39 mouse cellular contexts compared by ENCODE assay signal in the genomic region with DNA sequence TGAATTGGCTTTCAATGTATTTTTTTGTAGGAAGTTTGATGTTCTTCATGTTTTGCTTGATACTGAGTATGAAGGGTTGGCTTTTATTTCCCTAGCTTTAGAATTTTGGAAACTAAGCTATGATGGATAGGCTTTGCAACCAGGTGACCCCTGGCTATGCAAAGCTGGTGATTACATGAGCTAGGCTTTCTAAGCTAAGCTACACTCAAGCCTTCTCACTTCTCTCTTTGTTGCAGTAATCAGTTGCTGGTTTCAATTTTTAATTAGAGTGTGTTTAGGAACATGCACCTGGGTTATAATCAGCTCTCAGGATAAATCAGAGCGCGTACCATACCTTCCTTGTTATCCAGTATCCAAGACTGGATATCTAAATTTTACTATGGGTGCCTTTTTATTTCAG. TPM values are rescaled to one million over a fixed set of nuclear protein-coding genes. Genes with fewer than 3 reads are reported as not detected.
"Had no signal": no experiment of that assay in that cellular context is flagged by ENCODE, and none has a peak within 500 bp of the region (broad histone marks: within the 10 kb centered on the region; RNA-seq: fewer than 3 reads in every experiment).

No protein-coding gene starts in this region.

- H3K9ac ChIP-seq: embryonic facial prominence, embryonic 12.5 days; embryonic facial prominence, embryonic 13.5 days; embryonic facial prominence, embryonic 15.5 days; forebrain, embryonic 12.5 days; forebrain, embryonic 13.5 days; forebrain, embryonic 15.5 days; forebrain, postnatal 0 days had no signal

- H3K27me3 ChIP-seq: embryonic facial prominence, embryonic 12.5 days; embryonic facial prominence, embryonic 13.5 days; embryonic facial prominence, embryonic 15.5 days; forebrain, embryonic 12.5 days; forebrain, embryonic 13.5 days; forebrain, embryonic 15.5 days had no signal

- H3K27ac ChIP-seq: embryonic facial prominence, embryonic 10.5 days; embryonic facial prominence, embryonic 12.5 days; embryonic facial prominence, embryonic 13.5 days; embryonic facial prominence, embryonic 15.5 days; forebrain, embryonic 10.5 days; forebrain, embryonic 12.5 days; forebrain, embryonic 13.5 days; forebrain, embryonic 15.5 days; gastrocnemius, adult 2 months; heart, adult 2 months; heart, embryonic 10.5 days had no signal

- H3K4me1 ChIP-seq: embryonic facial prominence, embryonic 10.5 days; embryonic facial prominence, embryonic 12.5 days; embryonic facial prominence, embryonic 13.5 days; embryonic facial prominence, embryonic 15.5 days; forebrain, embryonic 10.5 days; forebrain, embryonic 12.5 days; forebrain, embryonic 13.5 days; forebrain, embryonic 15.5 days; heart, embryonic 10.5 days had no signal

- H3K9me3 ChIP-seq: embryonic facial prominence, embryonic 10.5 days; embryonic facial prominence, embryonic 12.5 days; embryonic facial prominence, embryonic 13.5 days; embryonic facial prominence, embryonic 15.5 days; forebrain, embryonic 10.5 days; forebrain, embryonic 12.5 days; forebrain, embryonic 13.5 days; forebrain, embryonic 15.5 days; heart, embryonic 10.5 days had no signal

- DNase-seq: cerebellum, adult 9-10 months; cerebellum, adult 9-11 months; cerebellum, postnatal 10 days; cerebellum, postnatal 14 days; cerebellum, postnatal 25 days; cerebellum, postnatal 36 days; embryo, embryonic 11 days; forebrain, postnatal 0 days; gastrocnemius, adult 2 months; gastrocnemius, postnatal 10 days; gastrocnemius, postnatal 14 days; gastrocnemius, postnatal 25 days; heart, adult 11 months; heart, adult 18-20 months; heart, adult 2 months had no signal

- H3K4me2 ChIP-seq: embryonic facial prominence, embryonic 12.5 days; embryonic facial prominence, embryonic 13.5 days; embryonic facial prominence, embryonic 15.5 days; forebrain, embryonic 12.5 days; forebrain, embryonic 13.5 days; forebrain, embryonic 15.5 days had no signal

- H3K4me3 ChIP-seq: embryonic facial prominence, embryonic 10.5 days; embryonic facial prominence, embryonic 12.5 days; embryonic facial prominence, embryonic 13.5 days; embryonic facial prominence, embryonic 15.5 days; erythroblast, embryonic 14.5 days; forebrain, embryonic 10.5 days; forebrain, embryonic 12.5 days; forebrain, embryonic 13.5 days; forebrain, embryonic 15.5 days; gastrocnemius, adult 2 months; heart, adult 2 months; heart, embryonic 10.5 days had no signal

- H3K36me3 ChIP-seq: embryonic facial prominence, embryonic 10.5 days; embryonic facial prominence, embryonic 12.5 days; embryonic facial prominence, embryonic 13.5 days; embryonic facial prominence, embryonic 15.5 days; forebrain, embryonic 10.5 days; forebrain, embryonic 12.5 days; forebrain, embryonic 15.5 days; heart, embryonic 10.5 days had no signal

RNA-seq across cellular contexts. Expression of a gene that starts 33.0 kb away (rescaled TPM):
- total RNA-seq: common myeloid progenitor, adult 5-6 weeks; forebrain, postnatal 0 days; gastrocnemius, adult 18-20 months; gastrocnemius, adult 2 months; gastrocnemius, adult 8-10 months; gastrocnemius, postnatal 10 days; gastrocnemius, postnatal 14 days; gastrocnemius, postnatal 25 days; gastrocnemius, postnatal 4 days; granulocyte monocyte progenitor cell, adult 5-6 weeks; heart, adult 18-20 months; heart, adult 2 months; heart, adult 8-10 months had no signal
- polyA plus RNA-seq: cortical plate, adult 2 months; embryonic facial prominence, embryonic 10.5 days; embryonic facial prominence, embryonic 11.5 days; embryonic facial prominence, embryonic 12.5 days; embryonic facial prominence, embryonic 13.5 days; embryonic facial prominence, embryonic 14.5 days; embryonic facial prominence, embryonic 15.5 days; erythroblast, embryonic 14.5 days; forebrain, embryonic 10.5 days; forebrain, embryonic 11.5 days; forebrain, embryonic 12.5 days; forebrain, embryonic 13.5 days; forebrain, embryonic 14.5 days; forebrain, embryonic 15.5 days; forebrain, embryonic 16.5 days; forebrain, postnatal 0 days; frontal cortex, adult 2 months; gonadal fat pad, adult 2 months; heart, adult 2 months; heart, embryonic 10.5 days had no signal
